Mouse (Mus musculus) olfactory bulb, adult 2 months (tissue): ENCODE results near the gene Nln. TPM values are rescaled to one million over a fixed set of nuclear protein-coding genes. Genes with fewer than 3 reads are reported as not detected.

ENCODE experiments used
- H3K27ac ChIP-seq: fragments of 200-500 bp; 2 replicates; pipeline ENCODE4 v1.5.1; 2012; ENCODE audit warnings: low read depth, low read length; ENCODE audit not compliant: insufficient read depth
- H3K4me1 ChIP-seq: fragments of 200-500 bp; 2 replicates; pipeline ENCODE4 v1.6.1; 2012; ENCODE audit warnings: low read length; ENCODE audit not compliant: control insufficient read depth, insufficient read depth
- H3K4me3 ChIP-seq: fragments of 200-500 bp; 2 replicates; pipeline ENCODE4 v1.5.1; 2012; ENCODE audit warnings: mild to moderate bottlenecking, low read depth, low read length, moderate library complexity; ENCODE audit not compliant: insufficient read depth
- CTCF ChIP-seq: fragments of 200-500 bp; IDR thresholded peaks from 2 replicates; pipeline ENCODE4 v1.5.1; 2012; ENCODE audit warnings: low read depth, mild to moderate bottlenecking, low read length, moderate library complexity; ENCODE audit not compliant: insufficient read depth
- POLR2A ChIP-seq: fragments of 200-500 bp; IDR thresholded peaks from 2 replicates; pipeline ENCODE4 v1.6.1; 2012; ENCODE audit warnings: mild to moderate bottlenecking, low read depth, low read length, moderate library complexity; ENCODE audit not compliant: insufficient read depth
- WGBS: fragments of 180-500 bp; shearing (Covaris S2); methylation state at CpG from one replicate; pipeline ENCODE4 v1.1.7; 2018; 5-methylcytosine and 5-hydroxymethylcytosine counted together
- polyA plus RNA-seq: library from polyadenylated mRNA; stranded (reverse); fragments of >200 nt; gene quantifications from 2 replicates; pipeline ENCODE4 v1.2.4, GENCODE M21; 2012; ENCODE audit warnings: low replicate concordance; ENCODE audit not compliant: missing spikeins, insufficient read depth, insufficient read length

Gene Nln
- polyA plus RNA-seq, 1 experiment, result not detected

DNA sequence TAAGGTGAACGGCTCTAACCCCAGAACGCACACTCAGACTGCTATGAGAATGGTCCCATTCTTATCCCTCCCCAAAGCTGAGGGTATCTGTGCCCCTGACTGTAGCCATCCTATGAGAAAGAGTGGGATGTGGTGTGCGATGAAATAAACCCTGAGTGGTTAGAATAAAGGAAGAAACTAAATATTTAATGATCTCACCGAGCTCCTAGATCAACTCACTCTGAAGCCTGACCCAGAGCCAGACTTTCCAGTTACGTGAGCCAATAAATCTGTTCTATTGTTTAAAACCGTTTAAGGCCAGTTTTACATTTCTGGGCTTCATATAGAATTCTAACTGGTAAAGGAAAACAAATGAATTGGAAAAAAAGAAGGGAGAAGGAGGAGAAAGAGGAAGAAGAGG is 32.4 kb downstream of the Nln start:
- no peak overlapping the region for H3K4me3 ChIP-seq
- 67% methylated on average over 6 of the region's 6 CpGs for WGBS
- no peak overlapping the region for H3K27ac ChIP-seq
- peaks cover 2% of the 10 kb centered on the region; the same call in 1 of the 2 replicates for H3K4me1 ChIP-seq
- TF ChIP-seq POLR2A (no peak), CTCF (no peak)

DNA sequence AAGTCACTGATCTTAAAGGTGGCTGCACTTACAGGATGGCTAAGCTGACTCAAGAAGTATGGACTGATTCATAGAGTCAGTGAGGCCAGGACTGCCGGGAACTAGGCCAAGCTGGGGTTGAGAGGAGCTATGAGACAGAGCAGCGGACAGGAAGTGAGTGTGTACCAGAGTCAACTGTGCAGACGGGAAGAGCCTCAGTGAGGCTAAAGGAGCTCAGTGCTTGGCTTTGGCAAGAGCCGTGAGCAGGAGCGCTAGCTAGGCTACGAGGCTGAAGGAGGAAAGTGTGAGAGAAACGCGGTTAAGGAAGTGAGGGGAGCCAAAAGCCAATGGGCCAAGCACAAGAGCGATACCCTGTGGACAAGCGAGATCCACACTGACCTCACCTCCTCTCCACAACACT is 34.7 kb downstream of the Nln start:
- no peak overlapping the region for H3K4me3 ChIP-seq
- H3K27ac ChIP-seq, result no peak overlapping the region
- WGBS, result 83% methylated on average over 10 of the region's 10 CpGs
- TF ChIP-seq POLR2A, result no peak
- no peak for TF ChIP-seq CTCF
- H3K4me1 ChIP-seq, result peaks cover 2% of the 10 kb centered on the region; the same call in 1 of the 2 replicates

DNA sequence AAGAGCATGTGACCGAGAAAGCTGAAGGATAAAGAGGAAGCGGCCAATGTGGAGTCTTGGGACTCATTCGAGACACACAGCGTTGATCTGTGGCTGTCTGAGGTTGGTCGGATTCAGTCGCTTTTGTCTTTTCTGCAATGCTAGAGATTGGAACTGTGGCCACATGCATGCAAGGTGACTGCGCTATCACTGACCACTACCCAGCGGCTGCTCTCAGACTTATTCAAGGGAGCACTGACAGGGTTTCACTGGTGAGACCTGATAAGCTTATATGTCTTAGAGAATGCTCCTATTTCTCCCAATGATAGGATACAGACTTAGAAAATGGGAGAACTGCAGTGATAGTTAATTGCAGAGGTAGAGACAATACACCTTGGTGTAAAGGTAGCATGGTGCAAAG is 35.2 kb downstream of the Nln start:
- Histone ChIP-seq H3K4me1 (peaks cover 2% of the 10 kb centered on the region; the same call in 1 of the 2 replicates), H3K27ac (no peak overlapping the region), H3K4me3 (no peak overlapping the region)
- TF ChIP-seq CTCF (no peak), POLR2A (no peak)
- 95% methylated on average over 8 of the region's 8 CpGs for WGBS

DNA sequence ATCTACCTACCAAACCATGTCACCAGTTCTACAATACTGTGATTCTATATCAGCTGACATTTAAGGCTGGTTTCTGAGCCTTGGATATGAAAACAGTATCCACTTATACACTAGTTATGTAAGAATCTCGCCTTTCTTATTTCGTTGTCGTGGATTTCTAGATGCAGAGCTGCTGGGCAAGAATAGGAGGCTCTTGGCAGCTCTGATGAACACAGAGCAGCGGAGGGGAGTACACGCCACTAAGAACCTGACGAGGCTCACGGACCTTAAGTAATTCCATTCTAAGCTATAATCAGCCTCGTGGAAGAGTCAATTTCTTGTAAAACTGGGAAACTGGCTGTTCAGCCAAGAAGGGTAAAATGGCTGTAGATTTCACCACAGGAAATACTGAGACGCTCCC is 37.1 kb downstream of the Nln start:
- TF ChIP-seq POLR2A (no peak), CTCF (no peak)
- Histone ChIP-seq H3K4me1 (peaks cover 2% of the 10 kb centered on the region; the same call in 1 of the 2 replicates), H3K4me3 (no peak overlapping the region), H3K27ac (no peak overlapping the region)
- 59% methylated on average over 9 of the region's 9 CpGs for WGBS

DNA sequence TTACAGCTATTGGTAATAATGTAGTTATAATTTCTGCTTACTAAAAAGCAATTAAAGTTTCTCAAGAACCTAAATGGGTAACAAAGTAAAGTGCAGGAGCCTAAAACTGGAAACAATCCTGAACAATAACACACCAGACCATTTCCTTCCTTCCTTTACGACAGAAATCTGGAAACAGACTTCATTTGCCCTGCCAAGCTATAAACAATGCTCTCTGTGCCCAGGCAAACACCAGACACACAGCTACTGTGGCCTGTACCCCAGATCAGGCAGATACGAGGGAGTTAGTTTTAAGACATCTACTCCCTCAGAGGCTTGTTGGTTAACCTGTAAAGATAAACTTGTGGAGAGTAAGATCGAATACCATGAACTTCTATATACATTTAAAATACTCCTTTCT is 38.7 kb downstream of the Nln start:
- Histone ChIP-seq H3K4me1 (peaks cover 2% of the 10 kb centered on the region; the same call in 1 of the 2 replicates), H3K4me3 (no peak overlapping the region), H3K27ac (no peak overlapping the region)
- WGBS, result 65% methylated on average over 3 of the region's 3 CpGs
- TF ChIP-seq POLR2A (no peak), CTCF (no peak)

DNA sequence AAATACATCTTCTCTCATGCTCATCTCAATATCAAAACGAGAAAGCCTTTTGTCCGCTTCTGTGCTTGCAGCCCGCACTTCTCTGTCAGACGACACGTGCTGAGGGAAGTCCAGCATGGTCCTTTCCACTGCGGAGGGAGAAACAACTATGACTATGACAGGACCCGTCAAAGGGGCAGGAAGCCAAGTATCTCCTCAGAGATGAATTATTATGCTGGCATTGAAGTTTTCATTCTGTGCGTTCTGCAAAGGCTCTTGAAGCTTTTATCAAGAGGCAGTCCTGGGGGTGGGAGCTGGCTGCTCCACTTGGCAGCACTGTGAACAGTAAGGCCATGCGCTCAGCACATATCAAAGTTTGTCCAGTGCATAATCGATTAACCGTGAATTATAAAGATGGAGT is 40.2 kb downstream of the Nln start:
- no peak overlapping the region for H3K4me3 ChIP-seq
- H3K27ac ChIP-seq, result no peak overlapping the region
- H3K4me1 ChIP-seq, result no peaks in the 10 kb centered on the region
- 84% methylated on average over 11 of the region's 11 CpGs for WGBS
- TF ChIP-seq POLR2A (no peak), CTCF (no peak)

DNA sequence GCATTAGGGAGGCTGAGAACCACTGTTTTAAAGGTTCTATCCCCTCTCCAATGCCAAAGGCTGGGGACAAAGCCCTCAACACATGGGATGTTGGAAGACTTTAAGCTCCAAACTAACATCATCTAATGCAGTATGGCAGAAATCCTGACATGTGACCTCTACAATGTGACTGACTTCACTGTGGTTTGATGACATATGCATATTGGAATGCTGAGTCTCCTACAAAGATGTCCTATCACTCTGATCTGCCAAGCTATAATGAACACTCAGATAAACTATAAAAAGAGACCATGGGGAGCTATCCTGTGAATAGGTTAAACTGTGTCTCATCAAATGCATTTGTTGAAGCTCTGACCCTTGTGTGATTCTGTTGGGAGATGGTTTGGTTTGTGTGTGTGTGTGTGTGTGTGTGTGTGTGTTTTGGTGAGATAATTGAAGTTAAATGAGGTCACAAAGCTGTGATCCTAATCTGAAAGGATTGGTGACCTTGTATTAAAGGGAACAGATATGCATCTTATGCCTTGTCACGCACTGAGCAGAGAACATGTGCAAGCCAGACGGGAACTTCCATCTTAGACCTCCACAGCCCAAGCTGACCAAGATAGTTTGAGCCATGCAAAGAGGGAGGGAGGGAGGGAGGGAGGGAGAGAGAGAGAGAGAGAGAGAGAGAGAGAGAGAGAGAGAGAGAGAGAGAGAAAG is 43.6 kb downstream of the Nln start:
- WGBS, result 100% methylated on average over 2 of the region's 2 CpGs
- H3K4me3 ChIP-seq, result no peak overlapping the region
- no peaks in the 10 kb centered on the region for H3K4me1 ChIP-seq
- H3K27ac ChIP-seq, result no peak overlapping the region
- TF ChIP-seq CTCF (no peak), POLR2A (no peak)

DNA sequence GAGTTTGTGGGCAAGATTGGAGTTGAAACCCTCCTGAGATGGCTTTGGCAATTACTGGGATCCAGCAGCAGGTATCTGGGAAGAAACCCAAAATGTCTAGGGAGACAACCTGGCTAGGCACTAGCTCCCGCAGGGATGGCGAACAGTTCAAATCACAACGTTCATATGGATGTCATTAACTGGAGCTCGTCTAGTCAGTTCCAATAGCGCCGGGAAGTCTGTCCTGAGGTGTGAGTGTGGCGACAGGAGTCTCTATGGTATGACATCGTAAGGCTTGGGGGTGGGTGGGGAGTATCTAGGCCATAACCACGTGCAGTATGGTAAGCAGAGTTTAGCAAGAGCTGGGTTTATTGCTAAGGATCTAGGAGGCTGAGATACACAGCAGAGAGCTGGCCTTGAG is 46.4 kb downstream of the Nln start:
- H3K4me1 ChIP-seq, result peaks cover 2% of the 10 kb centered on the region
- no peak overlapping the region for H3K27ac ChIP-seq
- no peak for TF ChIP-seq CTCF
- no peak for TF ChIP-seq POLR2A
- WGBS, result 91% methylated on average over 9 of the region's 9 CpGs
- no peak overlapping the region for H3K4me3 ChIP-seq

DNA sequence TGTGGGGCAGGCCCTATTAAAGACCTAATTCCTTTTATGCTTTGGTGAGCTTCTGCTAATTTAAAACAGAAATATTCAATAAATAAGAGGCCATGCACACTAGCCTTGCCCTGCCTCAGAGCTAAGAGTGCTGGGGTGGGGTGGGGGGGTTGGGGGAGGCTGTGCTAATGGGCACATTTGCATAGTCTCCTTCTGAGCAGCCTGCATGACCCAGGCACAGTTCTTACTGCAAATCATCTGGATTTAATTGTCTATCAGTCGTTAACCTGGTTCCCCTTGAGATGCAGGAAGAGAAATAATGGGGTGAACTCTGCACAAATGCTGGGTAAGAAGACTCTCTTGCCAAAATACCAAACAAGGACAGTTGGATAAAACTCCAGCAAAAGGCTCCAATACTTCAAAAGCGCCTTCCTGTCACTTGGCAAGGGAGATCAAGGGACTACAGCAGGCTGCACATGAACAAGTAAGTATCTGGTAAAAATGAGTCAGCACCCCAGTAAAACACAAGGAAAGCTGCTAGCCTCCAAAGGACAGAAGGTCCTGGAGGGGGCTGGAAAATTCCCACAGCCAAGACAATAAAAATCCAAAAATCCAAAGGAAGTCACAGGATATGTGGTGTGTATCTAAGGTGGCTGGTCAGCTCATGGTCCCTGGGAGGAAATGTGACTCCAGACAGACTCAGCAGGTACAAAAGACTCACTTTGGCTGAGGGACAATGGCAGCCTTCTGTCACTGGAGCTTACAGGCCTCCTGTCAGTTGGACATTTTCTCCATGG is 47.3 kb downstream of the Nln start:
- no peak for TF ChIP-seq POLR2A
- TF ChIP-seq CTCF, result no peak
- Histone ChIP-seq H3K4me1 (peaks cover 2% of the 10 kb centered on the region), H3K27ac (no peak overlapping the region), H3K4me3 (no peak overlapping the region)
- WGBS, result 55% methylated on average over 2 of the region's 2 CpGs

DNA sequence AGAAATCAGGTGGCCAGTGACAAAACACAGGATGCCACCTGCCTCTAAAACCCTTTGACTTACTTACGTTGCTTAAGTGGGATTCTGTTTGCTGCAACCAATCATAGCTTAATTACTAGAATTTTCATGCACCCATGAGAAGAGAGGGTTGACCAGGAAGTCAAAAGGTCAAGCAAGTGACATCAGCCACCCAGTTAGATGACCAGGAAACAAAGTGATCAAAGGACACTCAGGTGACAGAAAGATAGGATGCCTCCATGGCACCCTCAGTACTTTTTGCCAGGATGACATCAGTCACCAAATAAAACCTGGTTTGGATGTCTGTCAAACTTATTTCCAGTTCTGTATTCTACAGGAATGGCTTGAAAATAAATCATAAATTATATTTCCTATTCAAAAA is 49.2 kb downstream of the Nln start:
- 94% methylated on average over 1 of the region's 1 CpGs for WGBS
- H3K27ac ChIP-seq, result no peak overlapping the region
- H3K4me1 ChIP-seq, result peaks cover 2% of the 10 kb centered on the region
- no peak overlapping the region for H3K4me3 ChIP-seq
- no peak for TF ChIP-seq CTCF
- TF ChIP-seq POLR2A, result no peak
